Mouse (Mus musculus): ENCODE measurements around the gene Ghrhr.

The Ghrhr gene

DNA sequence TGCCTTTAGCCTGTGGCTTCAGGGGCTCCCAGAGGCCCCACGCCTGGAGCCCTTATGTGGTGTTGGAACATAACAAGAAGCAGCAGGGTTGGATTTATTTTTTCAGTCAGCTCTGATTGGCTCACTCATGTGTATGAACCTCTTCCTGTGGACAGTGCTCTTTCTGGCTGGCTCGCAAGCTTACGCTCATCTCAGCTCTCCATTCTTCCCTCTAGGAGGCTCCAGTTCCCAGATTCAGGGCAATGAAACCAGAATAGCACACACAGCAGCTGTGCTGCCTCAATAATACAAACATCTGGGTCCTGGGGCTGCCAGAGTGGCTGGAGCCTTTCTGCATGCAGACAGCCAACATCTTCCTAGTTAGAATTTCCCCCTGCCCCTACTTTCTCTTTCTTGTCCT lies 20.1 kb downstream of the Ghrhr start:
- peak; percentile 36 to 38 for DNase-seq (ENCODE audit: low spot score in 2 of 2)

DNA sequence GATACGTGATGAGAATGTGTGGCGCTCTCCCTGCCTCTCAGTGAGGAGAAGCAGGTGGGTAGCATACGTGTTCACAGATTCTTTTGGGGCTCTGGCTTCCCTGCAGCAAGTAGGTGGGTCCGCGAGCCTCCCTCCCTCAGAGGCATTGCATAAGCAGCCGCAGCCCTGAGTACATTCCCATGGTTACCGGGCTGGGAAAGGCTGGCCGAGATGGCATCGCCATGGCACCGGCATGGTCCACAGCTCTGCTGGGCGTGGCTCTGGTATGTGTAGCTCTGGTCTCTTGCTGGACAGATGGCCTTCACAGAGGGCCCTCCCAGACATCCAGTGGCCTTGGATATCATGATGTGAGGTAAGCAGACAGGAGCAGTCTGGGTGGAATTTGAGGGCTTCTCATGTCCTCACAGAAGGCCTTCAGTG lies 20.5 kb downstream of the Ghrhr start:
- peak; percentile 30 to 38 for DNase-seq (ENCODE audit: low spot score in 2 of 2)

DNA sequence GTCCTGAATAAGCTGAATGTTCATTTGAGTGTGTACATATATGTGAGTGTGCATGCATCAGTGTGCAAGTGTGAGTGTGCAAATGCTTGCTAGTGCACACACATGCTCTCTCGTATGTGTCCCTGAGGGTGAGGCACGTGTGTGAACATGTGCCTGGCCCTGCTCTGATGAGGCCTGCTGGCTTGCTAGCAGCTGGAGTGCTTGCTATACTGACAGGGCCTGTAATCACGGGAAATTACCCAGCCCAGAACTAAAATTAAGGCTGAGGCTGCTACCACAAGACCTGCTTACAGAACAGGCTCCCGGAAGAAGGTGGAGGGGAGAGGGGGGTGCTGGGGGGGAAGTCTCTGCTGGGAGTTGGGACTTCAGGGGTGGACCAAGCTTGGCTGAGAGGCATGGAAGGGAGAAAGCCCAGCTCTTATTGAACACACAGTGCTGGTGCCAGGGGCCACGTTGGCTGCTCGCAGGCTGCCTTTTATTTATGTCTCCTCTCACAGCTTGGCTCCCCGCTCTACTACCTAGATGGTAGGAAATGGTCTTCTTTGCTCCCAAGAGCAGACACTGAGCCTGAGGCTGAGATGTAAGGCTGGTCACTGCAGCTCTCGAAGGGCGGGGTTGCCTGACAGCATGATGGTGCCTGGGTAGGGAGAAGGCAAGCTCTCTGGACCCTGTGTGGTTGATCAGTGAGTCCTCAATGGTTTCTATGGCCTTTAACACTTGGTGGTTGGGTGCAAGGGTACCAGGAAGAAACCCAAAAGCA lies 23.0 kb downstream of the Ghrhr start:
- DNase-seq (ENCODE audit: low spot score in 2 of 2): no peak

DNA sequence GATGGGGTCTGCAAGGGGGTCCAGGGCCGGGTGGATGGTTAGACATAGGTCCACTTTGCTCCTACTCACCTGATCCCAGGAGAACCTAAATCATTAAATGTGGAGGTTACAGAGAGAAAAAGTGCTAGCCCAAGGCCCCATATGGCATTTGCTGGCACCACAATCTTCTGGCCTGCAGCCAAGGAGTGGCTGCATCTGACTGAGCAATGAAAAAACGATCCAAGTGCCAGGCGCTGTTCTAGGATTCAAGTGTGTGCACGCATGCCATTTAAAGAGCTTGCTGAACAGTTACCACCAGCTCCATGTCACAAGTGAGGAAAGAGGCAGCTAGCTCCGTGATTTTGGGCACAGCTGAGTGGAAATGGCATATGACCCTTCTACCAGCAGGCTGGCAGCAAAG lies 23.8 kb downstream of the Ghrhr start:
- DNase-seq (ENCODE audit: low spot score in 2 of 2): peak in 1 of 2 experiments; percentile 44

DNA sequence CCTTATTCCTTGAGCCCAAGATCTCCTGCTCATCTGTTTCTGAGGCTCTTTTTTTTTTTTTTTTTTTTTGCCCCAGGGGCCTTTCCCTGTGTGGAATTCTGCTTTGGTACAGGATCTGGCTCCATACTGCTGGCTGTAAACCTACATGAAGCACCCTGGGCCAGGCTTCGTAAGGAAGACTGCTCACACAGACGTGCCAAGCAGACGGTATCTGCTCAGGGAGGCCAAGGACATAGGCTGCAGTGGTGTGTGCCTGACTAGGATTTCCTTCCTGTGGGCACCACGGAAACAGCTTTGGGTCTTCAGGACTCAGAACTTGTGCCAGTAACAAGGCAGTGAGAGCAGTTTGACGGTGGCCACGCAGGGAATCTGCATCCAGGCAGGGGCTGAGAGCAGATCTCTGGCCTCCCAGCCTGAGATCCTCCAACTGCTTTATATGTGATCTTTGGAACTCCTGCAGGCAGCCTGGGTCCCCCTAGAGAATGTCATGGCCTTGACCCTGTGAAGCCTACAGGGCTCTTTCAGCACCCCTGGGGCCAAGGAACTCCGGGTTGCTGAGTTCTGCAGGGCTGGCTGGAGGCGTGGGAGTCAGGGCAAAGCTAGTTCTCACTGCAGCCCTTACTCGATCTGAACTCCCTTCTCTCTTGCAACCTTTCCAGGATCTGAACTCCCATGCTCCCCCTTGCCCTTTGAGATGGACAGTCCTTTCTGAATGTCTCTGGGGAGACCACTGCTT lies 26.1 kb downstream of the Ghrhr start:
- no peak for DNase-seq (ENCODE audit: low spot score in 2 of 2)

DNA sequence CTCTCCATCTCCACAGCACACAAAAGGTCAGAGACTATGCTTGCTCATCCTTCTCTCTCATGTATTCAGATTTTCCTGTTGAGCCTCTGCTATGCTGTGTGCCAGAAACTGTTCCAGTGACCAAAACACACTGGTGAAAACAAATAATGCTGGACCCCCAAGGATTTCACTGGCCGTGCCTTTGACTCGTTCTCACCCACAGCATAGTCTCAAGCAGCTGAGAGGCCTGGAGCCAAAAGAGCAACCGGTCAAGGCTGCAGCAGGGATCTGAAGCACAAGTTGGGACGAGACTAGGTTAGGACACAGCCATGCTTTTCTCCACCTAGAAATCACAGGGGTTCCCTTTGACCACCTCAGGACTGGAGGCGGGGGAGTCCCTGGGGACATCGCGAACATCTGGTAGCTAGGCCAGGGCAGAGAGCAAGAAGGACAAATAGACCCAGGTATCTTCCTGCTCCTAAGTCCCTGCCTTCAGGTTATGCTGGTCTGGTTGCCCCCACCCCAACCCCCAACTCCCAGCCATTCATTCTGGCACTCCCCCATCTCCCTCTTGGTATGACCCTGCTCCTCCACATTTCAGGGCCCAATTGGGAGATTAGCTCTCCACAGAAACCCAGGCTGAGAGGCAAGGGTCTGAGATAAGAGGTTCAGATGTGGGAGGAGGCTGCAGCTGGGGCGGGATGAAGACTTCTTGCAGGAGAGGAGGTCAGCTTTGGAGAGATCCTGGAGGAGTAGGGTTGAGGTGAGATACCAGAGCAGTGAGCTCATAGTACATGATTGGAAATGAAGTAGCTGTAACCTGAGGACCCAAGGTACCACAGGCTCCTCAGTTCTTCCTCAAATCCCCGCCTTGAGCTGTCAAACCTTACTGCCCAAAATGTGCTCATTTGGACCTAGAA lies 27.6 kb downstream of the Ghrhr start:
- DNase-seq (ENCODE audit: low spot score in 2 of 2): no peak

DNA sequence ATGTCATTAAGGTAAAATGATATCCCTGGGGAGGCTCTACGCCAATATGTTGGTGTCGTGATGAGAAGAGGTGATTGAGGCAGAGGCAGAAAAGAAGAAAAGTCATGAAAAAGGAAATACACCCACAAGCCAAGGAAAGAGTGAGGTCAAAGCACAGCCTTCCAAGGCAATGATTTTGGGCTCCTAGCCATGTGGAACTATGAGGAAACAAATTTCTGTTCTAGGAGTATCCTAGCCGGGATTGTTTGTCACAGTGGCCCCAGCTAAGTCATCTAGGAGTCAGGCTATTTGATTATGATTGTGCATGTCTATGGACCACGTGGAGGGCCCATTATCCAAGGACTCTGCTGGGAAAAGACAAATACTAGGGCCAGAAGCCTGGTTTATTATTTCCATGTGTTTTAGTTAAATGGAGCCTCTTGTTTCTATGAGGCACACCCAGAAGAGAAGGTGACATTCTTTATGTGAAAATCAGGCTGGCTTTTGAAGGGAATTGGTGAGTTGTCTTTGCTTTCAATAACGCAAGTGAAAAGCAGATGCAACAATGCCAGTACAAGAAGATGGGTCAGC lies 28.4 kb downstream of the Ghrhr start:
- no peak for DNase-seq (ENCODE audit: low spot score in 2 of 2)

DNA sequence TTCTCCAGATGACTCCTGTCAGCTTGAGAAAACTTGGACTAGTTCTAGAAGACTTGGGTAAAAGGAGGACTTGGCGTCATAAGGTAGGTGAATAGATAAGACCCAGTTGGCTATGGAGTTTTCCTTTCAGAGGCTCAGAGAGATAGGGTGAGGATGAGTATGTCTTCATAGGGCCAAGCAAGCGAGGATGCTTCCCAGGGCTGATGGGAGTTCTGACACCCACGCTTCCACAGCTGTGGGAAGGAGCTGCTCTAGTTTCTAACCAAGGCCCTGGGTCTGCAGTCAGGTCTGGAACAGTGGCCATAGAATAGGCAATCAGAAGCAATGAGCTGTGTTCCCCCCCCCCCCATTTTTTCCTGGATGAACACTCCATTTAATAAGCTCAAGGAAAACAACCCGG lies 31.2 kb downstream of the Ghrhr start:
- DNase-seq (ENCODE audit: low spot score in 2 of 2): no peak

DNA sequence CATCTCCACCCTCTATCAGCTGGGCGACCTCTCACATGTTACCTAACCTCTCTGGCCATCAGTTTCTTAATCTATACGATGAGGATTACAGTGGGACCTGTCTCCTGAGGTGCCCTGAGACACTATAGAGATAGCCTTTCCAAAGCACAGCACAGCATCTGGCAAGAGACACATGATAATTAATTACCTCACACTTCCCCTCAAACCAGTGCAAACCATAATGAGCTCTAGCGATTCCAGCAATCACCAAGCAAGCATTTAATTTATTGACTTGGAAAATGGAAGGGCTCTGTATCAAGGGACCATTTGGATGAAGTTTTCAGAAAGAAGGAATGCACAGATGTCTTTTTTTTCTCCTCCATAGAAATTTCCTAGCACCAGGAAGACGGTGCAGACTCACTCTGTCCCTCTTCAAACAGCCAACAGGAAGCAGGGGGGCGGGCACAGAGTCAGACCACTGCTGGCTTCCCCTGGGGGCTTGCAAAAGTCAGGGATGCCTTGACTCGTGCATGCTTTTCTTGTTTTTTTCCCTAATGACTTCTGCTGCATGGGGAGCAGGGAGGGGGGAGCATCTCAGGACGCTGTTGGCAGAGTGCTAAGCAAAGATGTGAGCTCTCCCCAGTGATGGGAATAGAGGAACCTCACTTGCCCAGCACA lies 34.2 kb downstream of the Ghrhr start:
- no peak for DNase-seq (ENCODE audit: low spot score in 2 of 2)

DNA sequence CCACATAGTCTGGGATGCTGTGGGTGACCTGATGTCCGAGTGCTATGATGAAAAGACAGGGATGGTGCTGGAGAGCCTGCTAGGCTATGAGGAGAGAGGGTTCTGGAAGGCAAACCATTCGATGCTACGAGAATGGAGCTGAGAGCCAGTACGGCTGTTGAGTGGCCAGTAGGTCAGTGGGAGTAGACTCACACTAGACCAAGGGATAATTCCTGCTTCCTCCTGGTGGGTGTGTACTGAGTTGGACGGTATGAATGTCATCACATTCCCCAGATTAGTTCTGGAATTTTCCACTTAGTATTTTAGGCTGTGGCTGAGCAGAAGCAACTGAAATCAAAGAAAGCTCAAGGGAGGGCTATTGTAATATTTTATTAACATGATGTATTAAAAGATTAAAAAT lies 34.9 kb downstream of the Ghrhr start:
- DNase-seq (ENCODE audit: low spot score in 2 of 2): no peak

DNA sequence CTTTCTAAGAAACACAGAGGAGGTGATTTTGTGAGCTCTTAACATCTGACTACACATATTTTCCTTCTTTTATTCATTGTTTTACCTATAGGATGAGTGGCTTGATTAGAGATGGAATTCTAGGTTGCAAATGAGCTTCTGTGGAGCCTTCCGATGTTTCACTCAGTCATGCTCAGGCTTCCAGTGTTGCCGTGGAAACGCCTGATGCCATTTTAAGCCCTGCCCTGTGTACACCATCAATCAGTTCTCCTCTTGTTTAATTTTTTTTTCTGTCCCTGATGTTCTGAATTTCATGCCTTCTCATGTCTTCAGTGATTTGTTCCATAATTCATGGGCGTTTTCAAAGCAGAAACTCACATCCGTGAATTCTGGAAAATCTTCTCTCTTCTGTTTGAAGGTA lies 40.1 kb downstream of the Ghrhr start:
- DNase-seq (ENCODE audit: low spot score in 2 of 2): no peak

DNA sequence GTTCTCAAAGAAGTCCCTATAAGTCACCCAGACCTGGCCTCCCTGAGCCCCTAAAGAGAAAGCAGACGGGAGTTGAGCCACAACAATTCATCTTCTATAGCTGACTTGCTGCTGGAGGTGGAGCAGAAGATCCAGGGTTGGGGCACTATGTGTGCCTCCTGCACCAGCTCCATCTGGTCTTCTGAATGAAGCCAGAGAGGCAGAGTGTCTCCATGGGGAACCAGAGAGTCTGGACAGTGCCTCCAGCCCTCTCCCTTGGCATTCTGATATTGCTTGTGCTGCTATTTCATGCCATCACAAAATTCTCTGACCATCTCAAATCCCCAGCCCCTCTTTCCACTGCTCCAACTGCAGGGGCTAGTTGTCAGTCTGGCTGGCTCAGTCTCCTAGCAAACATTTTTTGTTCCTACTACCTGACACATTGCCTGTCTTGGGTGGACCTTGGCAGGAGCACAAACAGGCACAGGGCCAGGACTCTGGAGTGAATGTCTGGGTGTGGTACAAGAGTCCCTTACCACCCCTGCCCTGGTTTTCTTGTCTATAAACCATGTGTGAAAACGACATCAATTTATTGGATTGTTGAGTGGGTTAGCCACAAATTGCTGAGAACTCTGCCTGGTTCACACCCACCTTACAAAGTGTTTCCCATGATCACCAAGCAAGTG lies 42.8 kb downstream of the Ghrhr start:
- DNase-seq (ENCODE audit: low spot score in 2 of 2): no peak

DNA sequence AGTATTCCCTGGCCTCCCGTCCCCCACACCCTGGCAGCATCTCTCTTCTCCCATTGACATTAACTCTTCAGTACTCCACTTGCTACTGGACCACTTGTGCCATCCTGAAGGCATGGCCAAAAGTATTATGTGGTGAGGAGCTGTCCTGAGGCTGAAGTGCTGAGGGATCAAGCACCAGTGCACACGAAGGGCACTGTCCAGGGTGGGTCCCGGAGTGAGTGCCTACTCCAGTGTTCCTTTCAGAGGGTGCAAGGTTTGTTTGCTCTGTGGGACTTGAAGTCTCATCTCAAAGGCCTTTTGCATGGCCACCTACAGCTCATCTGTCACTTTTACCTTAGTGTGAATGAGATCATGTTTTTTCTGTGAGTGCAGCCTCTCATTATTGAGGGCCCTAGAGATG lies 44.3 kb downstream of the Ghrhr start:
- no peak for DNase-seq (ENCODE audit: low spot score in 2 of 2)

DNA sequence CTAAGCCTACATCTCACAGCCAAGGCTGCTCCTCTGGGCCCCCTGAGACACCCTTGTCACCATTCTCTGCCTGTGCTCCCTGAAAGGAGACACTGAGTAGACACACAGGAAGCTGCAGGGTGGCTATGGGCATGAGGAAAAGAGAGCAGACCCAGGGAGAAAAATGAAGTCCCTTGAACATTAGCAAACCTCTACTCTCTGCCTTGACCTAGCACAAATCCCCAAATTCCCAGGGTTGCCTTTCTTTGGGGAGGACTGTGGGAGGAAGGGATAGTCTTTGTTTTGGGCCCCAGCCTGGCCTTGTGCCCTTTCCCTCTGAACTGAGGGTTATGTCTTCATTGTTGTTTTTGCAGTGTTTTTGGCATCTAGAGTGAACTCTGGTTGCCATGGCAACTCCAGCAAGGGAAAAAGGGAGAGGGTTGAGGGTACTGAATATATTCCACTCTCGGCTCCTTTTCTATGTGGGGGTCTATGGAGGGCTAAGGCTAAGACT lies 44.8 kb downstream of the Ghrhr start:
- no peak for DNase-seq (ENCODE audit: low spot score in 2 of 2)

DNA sequence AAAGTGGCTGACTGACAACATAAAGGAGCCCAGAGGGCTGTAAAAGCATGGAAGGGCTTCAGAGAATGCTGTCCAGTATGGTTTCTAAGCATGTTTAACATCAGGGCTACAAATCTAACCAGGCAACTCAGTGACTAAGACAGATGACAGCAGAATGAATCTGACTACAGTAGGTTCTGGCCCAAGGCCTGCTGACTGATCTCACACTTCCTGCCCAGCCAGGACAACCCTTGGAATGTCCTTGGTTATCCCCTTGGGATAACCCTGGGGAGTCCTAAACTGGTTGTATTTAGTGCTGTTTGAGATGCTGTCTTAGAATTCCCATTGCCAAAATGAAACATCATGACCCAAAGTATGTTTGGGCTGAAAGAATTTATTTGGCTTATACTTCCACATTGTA lies 56.0 kb downstream of the Ghrhr start:
- no peak for DNase-seq (ENCODE audit: low spot score in 2 of 2)

DNA sequence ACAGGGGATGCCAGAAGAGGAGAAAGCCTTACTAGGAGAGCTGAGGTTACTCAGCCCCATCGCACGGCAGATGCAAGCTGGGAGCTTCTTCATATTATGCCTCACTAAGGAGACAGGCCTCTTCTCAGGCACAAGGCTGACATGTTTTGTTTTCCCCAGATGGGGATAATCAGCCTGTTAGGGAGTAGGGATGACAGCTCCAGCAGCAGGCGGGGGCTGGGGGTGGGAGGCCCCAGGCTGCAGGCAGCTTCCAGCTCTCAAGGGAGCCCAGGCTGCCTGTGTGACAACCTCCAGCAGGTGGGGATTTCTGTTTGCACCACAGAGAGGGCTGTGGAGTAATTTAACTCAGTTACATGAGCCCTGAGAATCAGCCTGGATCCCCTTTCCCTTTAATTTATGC lies 58.3 kb downstream of the Ghrhr start:
- DNase-seq (ENCODE audit: low spot score in 2 of 2): no peak

DNA sequence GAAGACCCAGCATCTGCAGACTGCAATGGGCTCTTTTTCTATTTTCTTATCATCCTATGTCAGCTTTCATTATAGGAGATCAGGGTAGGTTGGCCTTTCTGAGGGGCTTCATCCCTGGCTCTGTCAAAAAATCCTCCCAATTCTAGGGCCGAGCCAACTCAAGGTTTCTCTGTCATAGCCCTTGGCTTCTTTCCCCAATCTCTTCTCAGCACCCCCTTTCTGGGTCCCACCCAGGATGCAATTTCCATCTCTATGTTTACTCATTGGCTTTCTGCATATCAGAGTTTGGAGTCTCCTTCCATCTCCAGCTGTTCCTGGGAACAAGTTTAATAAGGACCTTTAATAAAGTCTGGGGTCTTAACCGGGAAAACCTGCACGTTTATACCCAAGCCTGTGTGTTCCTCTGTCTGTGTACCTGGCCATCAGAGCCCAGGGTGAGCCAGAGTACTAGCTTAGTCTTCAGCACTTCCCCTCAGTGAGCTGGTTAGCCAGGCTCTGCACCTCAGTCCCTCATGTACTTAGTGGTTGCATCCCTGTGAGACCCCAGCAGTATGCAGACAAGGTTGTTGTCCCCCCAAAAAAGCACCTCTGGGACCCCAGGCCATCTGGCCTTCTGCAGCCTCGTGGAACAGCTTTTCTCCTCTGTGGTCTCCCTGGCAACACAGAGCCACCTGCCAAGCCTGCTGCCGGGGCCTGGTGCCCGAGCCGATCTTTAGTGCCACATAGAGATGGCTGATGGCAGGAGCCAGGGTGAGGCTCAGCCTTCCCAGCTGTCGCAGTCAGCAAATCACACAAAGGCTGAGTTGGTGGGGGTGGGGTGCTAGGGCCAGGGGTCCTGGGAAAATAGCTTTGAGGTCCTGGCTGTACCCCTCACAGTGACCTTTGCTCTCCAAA lies 59.4 kb downstream of the Ghrhr start:
- DNase-seq (ENCODE audit: low spot score in 2 of 2): no peak

DNA sequence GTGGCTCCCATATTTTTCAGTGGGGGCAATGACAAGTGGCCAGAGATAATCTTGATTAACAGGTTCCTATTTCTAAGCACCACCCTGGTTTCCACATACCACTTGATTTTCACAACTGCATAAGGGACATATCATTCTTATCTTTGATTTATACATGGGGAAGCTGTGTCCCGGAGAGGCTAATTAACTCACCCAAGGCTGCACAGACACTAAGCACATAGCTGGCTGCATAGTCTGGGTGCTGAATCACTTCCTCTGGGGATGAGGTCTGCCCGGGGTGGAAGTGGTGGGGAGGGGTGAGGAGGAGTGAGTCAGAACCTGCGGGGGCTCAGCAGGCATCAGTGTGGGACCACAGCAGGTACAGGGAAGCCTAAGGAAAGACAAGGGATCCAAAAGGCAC lies 61.8 kb downstream of the Ghrhr start:
- no peak for DNase-seq (ENCODE audit: low spot score in 2 of 2)

Data from urinary bladder, postnatal 36 days (tissue).